Mouse (Mus musculus): ENCODE data around the gene Hddc2. TPM values are rescaled to one million over a fixed set of nuclear protein-coding genes. Genes with fewer than 3 reads are reported as not detected.

The Hddc2 gene
- 10 to 100 TPM; 16.1 to 17.1 TPM for total RNA-seq (2021)
- long read RNA-seq, experiment 1, transcript Hddc2-201 (6 exons, 858 nt), result major isoform, 8 of 10 reads
- long read RNA-seq, experiment 1, partial matches to known transcripts, result 2 of 10 reads
- long read RNA-seq, experiment 1, other reads (novel, unspliced or antisense), result 0 of 10 reads
- long read RNA-seq, experiment 2, partial matches to known transcripts, result 0 of 4 reads
- long read RNA-seq, experiment 2, other reads (novel, unspliced or antisense), result 1 of 4 reads

DNA sequence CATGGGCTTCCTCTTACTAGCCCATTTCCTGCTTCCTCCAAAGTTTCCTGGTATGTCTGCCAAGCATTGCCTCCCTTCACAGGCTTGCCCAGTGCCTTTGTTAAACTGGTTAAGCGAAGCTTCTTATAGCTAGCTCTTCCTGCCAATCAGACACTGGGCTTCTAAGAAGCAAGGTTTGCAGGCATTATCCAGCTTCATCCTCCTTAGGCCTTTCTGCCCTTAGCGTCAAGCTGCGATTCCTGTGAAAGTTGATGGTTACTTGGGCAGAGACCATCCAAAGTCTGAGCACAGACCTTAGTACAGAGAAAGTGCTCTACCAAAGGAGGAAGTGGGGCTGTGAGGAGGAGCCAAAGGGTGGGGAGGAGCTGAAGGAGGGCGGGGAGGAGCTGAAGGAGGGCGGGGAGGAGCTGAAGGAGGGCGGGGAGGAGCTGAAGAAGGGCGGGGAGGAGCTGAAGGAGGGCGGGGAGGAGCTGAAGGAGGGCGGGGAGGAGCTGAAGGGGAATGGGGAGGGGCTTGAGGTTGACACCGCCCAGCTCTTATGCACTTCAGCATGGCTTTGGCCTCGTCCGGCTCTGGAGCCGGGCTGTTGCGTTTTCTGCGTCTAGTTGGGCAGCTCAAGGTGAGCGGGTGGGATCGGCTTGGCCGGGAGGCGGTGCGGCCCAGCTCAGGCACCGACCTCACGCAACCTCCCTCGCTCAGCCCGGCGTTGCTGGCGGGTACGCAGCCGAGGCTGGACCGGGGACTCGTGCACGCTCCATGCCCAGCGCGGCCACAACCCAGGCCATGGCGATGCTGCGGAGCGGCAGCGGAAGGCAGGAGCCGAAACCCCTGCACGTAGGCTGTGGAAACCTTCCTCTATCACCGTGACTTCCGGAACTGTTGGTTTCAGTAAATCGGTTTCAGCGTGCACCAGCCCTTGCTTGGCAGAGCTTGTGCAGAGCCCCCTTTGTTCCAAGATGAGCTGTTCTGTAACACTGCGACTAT is at the start of gene Hddc2:
TSS of gene Hddc2 (plus strand) at position 519 of the 984 bp plus-strand sequence.
- intact Hi-C loops (cut with DNase I), result loop anchor here (2.0 to 5.0 kb wide), 2 partner anchors 132 to 696 kb away; partner anchors contain the start of gene Tpd52l1
- TF ChIP-seq CTCF (IDR thresholded peaks at IDR 0.05), result no peak
- peak within 1 kb of the TSS; percentile 71 for H3K4me3 ChIP-seq
- DNase-seq (ENCODE audit: extremely low spot score in 1 of 2, low spot score in 2 of 2), result peak; percentile 59 to 66
- peak within 1 kb of the TSS; percentile 82 for H3K27ac ChIP-seq

DNA sequence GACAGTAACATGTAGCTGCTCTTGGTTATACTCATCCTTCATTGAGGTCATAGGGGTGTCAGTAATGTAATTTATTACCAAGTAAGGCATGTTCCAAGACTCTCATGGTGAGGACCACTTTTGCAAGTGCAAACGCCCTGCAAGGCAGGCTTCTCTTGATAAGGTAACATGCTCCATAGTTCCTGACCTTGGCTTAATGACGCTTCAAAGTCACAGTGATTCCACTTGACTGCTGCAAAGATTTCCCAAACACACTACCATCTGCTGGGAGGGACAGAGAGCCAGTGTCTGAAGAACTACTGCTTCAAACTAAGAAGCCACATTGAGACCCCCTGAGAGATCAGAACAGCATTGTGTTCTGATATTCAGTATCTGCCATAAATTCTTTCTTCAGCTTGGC is 40.4 kb upstream of the Hddc2 start:
- Histone ChIP-seq H3K27ac (no peak overlapping the region), H3K4me3 (no peak overlapping the region)
- intact Hi-C loops (cut with DNase I), result no loop called here
- no peak for DNase-seq (ENCODE audit: extremely low spot score in 1 of 2, low spot score in 2 of 2)
- TF ChIP-seq CTCF (IDR thresholded peaks at IDR 0.05), result no peak

DNA sequence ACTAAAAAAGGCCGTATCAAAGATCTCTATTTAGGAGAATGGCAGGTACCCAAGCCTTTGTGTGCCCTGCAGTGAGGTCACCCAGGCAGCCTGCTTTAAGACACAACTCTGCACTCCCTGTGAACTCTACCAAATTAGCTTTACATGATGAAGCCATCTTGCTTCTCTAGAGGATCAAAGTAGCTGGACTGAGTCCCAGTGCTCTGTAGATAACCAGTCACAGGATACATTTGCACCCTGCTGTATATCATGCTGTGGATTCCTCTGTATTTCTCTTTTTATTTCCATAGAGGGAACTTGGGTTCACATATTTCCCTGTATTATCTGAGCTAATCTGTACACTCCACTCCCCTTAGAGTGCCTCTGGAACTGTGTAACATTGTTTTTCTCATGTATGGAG is 40.0 kb upstream of the Hddc2 start:
- no peak for DNase-seq (ENCODE audit: extremely low spot score in 1 of 2, low spot score in 2 of 2)
- intact Hi-C loops (cut with DNase I), result no loop called here
- TF ChIP-seq CTCF (IDR thresholded peaks at IDR 0.05), result no peak
- no peak overlapping the region for H3K4me3 ChIP-seq
- no peak overlapping the region for H3K27ac ChIP-seq

DNA sequence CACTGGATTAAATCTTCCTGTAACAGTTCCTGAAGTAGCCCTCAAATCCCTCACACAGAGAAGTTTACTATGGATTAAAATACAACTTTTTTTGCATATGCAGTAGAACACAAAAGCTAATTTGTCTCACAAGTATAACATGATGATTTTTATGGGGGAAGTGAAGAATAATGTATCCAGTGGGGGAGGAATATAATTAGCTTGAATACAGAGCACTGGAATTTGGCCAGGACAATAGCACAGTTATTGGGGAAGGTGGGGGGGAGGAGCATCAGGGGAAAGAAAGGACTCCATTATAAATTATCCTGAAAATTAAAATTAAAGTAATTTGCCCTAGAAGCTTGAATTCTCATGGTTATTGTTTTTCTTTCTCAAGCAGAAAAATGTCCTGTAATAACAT is 25.4 kb upstream of the Hddc2 start:
- DNase-seq (ENCODE audit: extremely low spot score in 1 of 2, low spot score in 2 of 2), result no peak
- no peak overlapping the region for H3K27ac ChIP-seq
- no peak overlapping the region for H3K4me3 ChIP-seq
- no peak for TF ChIP-seq CTCF (IDR thresholded peaks at IDR 0.05)
- intact Hi-C loops (cut with DNase I), result no loop called here

DNA sequence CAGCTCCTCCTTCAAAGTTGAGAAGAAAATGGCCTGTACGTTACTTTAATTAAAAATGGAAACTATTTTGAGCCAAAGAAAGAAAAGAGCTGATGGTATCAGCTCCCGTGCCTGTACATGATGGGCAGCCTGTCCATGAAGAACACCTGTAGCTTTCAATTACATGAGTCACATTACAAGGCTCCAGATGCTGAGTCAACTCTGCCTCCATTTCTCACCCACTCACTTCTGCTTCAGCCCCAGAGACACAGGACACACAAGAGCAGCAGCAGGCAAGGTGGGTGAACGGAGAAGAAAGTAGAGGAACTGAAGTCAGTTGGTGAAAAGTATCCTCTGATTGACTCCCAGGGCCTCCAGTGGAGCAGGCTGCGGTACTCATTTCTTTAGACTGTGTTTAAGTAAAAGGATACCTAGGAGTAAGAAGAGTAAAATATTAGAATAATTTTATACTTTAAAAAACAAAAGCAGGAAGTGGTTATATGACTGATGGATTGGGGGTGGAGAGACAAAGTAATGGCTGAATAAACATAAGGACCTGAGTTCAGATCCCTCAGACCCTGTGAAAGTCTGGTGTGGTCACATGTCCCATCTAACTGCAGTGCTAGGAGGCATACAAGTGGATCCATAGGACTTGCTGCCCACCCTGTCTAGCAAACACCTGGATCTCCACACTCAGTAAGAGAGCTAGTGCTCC is 24.3 kb upstream of the Hddc2 start:
- intact Hi-C loops (cut with DNase I), result no loop called here
- TF ChIP-seq CTCF (IDR thresholded peaks at IDR 0.05), result no peak

DNA sequence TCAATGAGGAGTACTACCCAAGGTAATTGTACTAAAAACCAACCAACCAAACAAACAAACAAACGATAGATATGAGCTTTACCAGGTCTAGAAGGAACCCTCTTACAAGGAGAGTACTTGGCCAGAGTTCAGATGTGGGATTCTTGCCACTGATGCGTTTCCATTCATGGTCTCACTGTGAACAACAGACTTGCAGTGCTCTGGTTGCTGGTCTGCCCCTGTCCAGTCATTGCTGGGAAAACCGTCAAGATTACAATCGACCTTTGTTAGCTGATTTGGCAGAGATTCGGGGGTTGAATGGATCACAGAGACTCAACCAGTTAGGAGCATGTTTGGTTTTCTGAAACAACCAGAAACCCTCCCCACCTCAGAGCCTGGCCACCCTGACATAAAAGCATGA is 17.5 kb upstream of the Hddc2 start:
- Histone ChIP-seq H3K27ac (no peak overlapping the region), H3K4me3 (no peak overlapping the region)
- intact Hi-C loops (cut with DNase I), result loop anchor here (5.0 kb wide), 1 partner anchor 453 kb away; the partner anchor contains the start of gene Hey2
- no peak for DNase-seq (ENCODE audit: extremely low spot score in 1 of 2, low spot score in 2 of 2)
- no peak for TF ChIP-seq CTCF (IDR thresholded peaks at IDR 0.05)

More for the DNA sequence above, 24.3 kb upstream of the Hddc2 start:
- Histone ChIP-seq H3K4me3 (no peak overlapping the region), H3K27ac (no peak overlapping the region)
- no peak for DNase-seq (ENCODE audit: extremely low spot score in 1 of 2, low spot score in 2 of 2)

DNA sequence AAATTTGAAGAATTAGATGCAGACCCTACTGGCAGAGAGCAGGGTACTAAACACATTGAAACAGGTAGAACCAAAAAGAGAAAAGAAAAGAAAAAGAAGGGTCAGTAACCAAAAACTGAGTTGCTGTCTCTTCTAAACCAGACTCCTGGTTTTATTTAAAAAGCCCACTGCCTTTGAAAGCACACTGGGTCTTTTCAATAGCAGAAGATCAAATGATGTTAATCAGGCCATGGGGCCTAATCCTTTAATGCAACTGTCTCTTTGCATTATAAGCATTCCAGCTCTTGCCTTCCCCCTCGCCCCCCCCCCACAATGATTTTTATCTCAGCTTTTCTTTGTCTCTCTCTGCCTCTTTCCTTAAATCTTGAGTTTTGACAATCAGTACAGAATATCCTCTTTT is 16.7 kb upstream of the Hddc2 start:
- no peak for DNase-seq (ENCODE audit: extremely low spot score in 1 of 2, low spot score in 2 of 2)
- intact Hi-C loops (cut with DNase I), result loop anchor here (5.0 kb wide), 1 partner anchor 454 kb away; the partner anchor contains the start of gene Hey2
- H3K4me3 ChIP-seq, result no peak overlapping the region
- no peak for TF ChIP-seq CTCF (IDR thresholded peaks at IDR 0.05)
- no peak overlapping the region for H3K27ac ChIP-seq

DNA sequence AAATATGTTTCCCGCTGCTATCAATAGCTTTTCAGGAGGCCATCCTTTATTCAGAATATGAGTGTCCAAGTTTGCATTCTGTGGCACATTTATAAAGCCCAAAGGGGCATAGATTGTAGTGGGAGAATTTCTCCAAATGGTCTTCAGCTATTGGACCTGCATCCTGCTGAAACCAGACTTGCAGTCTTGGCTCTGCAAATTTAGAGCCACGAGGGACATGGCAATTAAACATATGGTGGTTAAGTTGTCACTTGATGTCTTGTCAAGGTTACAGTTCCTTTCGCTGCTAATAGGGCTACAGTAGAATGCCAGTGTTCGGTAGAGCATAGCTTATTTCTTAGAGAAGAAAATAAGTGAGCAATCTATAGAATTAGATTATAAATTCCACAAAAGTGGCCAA is 16.1 kb upstream of the Hddc2 start:
- Histone ChIP-seq H3K27ac (no peak overlapping the region), H3K4me3 (no peak overlapping the region)
- no peak for DNase-seq (ENCODE audit: extremely low spot score in 1 of 2, low spot score in 2 of 2)
- no peak for TF ChIP-seq CTCF (IDR thresholded peaks at IDR 0.05)
- intact Hi-C loops (cut with DNase I), result loop anchor here (5.0 kb wide), 1 partner anchor 455 kb away; the partner anchor contains the start of gene Hey2

DNA sequence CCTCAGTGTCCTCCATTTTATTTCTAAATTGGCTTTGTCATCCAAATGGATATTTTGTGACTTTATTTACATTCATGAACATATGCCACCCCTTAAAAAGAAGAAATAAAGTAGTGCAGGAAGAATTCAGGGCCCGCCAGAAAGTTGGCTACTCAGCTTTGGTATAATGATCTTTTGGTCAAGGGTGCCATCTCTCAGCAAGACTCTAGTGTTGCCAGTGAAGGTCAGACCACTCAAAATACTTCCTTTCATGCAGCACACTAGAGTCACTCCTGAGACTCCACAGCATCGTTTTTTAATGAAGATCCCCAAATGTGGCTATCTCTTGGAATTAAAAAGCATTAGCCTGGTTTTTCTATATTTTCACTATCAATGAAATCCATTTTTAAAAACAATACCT is 14.9 kb upstream of the Hddc2 start:
- TF ChIP-seq CTCF (IDR thresholded peaks at IDR 0.05), result no peak
- Histone ChIP-seq H3K4me3 (no peak overlapping the region), H3K27ac (no peak overlapping the region)
- intact Hi-C loops (cut with DNase I), result loop anchor here (5.0 kb wide), 1 partner anchor 456 kb away; the partner anchor contains the start of gene Hey2
- DNase-seq (ENCODE audit: extremely low spot score in 1 of 2, low spot score in 2 of 2), result no peak

DNA sequence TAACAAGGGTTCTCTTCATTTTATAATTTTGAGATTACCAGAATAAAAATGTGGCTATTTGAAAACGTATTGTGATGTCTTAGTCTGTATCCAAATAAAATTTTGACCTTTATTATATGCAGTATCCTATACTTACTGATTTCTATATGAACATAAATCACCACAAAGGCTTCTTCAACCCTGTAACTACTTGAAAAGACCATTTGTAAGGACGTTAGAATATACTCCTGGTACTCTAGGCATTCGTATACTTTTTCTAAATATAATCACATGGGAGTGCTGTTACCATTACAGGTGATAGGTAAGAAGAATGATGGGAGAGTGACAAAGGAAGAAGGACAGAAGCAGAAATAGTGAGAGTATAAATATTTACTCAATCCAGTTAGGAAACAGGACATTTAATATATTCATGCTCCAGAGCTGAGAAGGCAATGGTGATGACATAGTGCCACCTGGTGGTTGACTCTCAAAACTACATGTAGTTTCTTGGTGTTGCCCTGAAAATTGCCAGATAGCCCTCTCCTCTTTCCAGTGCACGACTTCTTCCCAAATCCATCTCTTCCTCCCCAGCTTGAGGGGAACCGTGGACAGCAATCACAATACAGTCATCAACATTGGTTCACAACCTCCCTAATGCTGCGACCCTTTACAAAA is 14.1 kb upstream of the Hddc2 start:
- peak; percentile 60 to 68 for DNase-seq (ENCODE audit: extremely low spot score in 1 of 2, low spot score in 2 of 2)
- H3K27ac ChIP-seq, result no peak overlapping the region
- H3K4me3 ChIP-seq, result no peak overlapping the region
- peak; percentile 87 for TF ChIP-seq CTCF (IDR thresholded peaks at IDR 0.05)
- intact Hi-C loops (cut with DNase I), result loop anchor here (1.0 to 5.0 kb wide), 2 partner anchors 457 to 474 kb away; partner anchors contain the start of gene Hey2

DNA sequence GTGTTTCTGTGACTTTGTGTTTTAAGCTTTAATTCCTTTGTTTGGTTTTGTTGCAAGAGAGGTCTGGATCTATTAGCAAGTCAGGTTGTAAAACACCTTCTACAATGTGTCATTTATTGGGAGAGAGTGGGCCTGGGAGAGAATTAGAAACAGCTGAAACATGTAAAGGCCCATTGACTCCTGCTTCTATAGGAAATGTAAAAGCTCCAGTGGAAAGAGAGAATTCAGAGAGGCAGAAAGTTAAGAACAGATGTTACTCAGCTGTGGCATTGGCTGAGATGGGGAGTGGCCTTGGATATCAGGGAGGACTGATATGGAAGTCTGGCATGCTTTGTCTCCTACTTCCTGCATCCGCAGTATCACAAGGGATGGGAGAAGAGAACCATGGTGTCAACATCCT is 12.9 kb upstream of the Hddc2 start:
- Histone ChIP-seq H3K4me3 (no peak overlapping the region), H3K27ac (no peak overlapping the region)
- intact Hi-C loops (cut with DNase I), result loop anchor here (5.0 kb wide), 1 partner anchor 678 kb away; no protein-coding TSS in a partner anchor
- no peak for TF ChIP-seq CTCF (IDR thresholded peaks at IDR 0.05)
- DNase-seq (ENCODE audit: extremely low spot score in 1 of 2, low spot score in 2 of 2), result no peak
